Mouse (Mus musculus): ENCODE results near the gene Fbxo34. TPM values are rescaled to one million over a fixed set of nuclear protein-coding genes. Genes with fewer than 3 reads are reported as not detected.
A peak's percentile ranks its signal among the peaks of the same experiment; 100 is the strongest.
"Not testable (repeated sequence)": the region's sequence is repeated elsewhere in the genome, so short reads cannot be mapped to it uniquely, and the experiment has no call there.

Gene Fbxo34
- polyA plus RNA-seq, 1 experiment from 2014 or later, result 26.5 TPM

DNA sequence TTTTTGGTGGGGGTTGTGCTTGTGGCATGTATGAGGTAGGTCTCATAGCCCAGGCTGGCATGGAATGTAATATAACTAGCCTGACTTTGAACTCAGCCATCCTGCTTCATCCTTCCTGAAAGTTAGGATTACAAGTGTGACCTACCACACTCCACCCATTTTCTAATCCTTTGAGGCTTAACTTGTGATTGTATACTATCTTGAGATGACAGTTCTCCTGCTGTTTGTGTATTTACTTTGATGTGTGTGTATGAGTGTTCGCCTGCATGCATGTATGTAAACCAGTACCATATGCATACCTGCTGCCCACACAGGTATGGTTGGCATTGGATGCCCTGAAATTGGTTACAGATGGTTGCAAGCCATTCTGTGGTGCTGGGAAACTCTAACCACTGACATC, 71.4 kb downstream of the Fbxo34 start:
- no peak overlapping the region for H3K4me2 ChIP-seq (replicated peaks)
- H3K4me3 ChIP-seq, result no peak overlapping the region
- H3K27ac ChIP-seq, result no peak overlapping the region
- no peaks in the 10 kb centered on the region for H3K36me3 ChIP-seq
- ATAC-seq (ENCODE audit: insufficient number of reproducible peaks, insufficient read depth, low FRiP score, low TSS enrichment), result no peak
- WGBS, result 74% methylated on average over 1 of the region's 1 CpGs
- no peaks in the 10 kb centered on the region for H3K27me3 ChIP-seq
- no peaks in the 10 kb centered on the region for H3K9me3 ChIP-seq
- no peaks in the 10 kb centered on the region for H3K4me1 ChIP-seq
- H3K9ac ChIP-seq, result no peak overlapping the region

DNA sequence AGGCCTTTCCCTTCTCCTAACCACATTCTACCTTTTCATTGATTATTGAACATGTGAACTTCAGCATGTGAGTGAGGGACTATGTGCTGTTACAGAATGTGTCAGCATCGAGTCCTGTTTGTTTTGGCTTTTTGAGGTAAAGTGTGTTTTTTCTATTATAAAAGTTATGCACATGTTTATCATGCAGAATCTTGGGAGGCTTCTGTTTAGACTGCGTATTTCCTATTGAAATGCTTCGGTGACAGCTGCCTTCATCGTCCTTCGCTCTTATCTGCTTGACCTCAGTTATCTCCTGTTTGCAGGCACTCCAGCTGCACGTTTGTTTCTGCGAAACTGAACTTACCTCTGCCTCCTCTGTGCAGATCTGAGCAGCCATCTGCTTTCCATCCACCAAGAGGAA, 72.1 kb downstream of the Fbxo34 start:
- no peaks in the 10 kb centered on the region for H3K27me3 ChIP-seq
- ATAC-seq (ENCODE audit: insufficient number of reproducible peaks, insufficient read depth, low FRiP score, low TSS enrichment), result no peak
- 84% methylated on average over 7 of the region's 7 CpGs for WGBS

DNA sequence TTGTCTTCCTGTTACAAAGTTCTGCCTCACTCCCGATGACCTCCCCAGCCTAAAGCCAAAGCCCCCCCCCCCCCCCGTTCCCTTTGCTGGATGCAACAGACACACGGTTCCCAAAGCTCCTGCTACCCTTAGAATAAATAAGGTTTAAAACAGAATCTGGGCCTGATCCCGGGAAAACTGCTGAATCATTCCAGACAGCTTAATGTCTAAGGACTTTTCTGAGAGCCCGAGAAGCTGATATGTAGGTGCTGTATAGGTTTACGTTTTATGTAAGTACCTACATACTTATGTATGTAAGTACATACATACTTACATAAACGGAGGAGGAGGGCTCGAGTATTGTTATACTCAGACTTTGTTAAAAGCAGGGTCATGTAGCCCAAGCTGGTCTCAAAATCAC, 75.2 kb downstream of the Fbxo34 start:
- no peak overlapping the region for H3K9ac ChIP-seq
- H3K27me3 ChIP-seq, result no peaks in the 10 kb centered on the region
- no peaks in the 10 kb centered on the region for H3K9me3 ChIP-seq
- WGBS, result 75% methylated on average over 8 of the region's 8 CpGs
- H3K4me2 ChIP-seq (replicated peaks), result no peak overlapping the region
- no peak overlapping the region for H3K4me3 ChIP-seq
- peaks cover 5% of the 10 kb centered on the region; the same call in 1 of the 2 replicates for H3K36me3 ChIP-seq
- H3K4me1 ChIP-seq, result no peaks in the 10 kb centered on the region
- no peak overlapping the region for H3K27ac ChIP-seq
- no peak for ATAC-seq (ENCODE audit: insufficient number of reproducible peaks, insufficient read depth, low FRiP score, low TSS enrichment)

More for the DNA sequence above, 72.1 kb downstream of the Fbxo34 start:
- H3K36me3 ChIP-seq, result no peaks in the 10 kb centered on the region
- no peak overlapping the region for H3K27ac ChIP-seq
- H3K9me3 ChIP-seq, result no peaks in the 10 kb centered on the region
- no peak overlapping the region for H3K4me2 ChIP-seq (replicated peaks)
- H3K4me3 ChIP-seq, result no peak overlapping the region
- H3K9ac ChIP-seq, result no peak overlapping the region
- H3K4me1 ChIP-seq, result no peaks in the 10 kb centered on the region

DNA sequence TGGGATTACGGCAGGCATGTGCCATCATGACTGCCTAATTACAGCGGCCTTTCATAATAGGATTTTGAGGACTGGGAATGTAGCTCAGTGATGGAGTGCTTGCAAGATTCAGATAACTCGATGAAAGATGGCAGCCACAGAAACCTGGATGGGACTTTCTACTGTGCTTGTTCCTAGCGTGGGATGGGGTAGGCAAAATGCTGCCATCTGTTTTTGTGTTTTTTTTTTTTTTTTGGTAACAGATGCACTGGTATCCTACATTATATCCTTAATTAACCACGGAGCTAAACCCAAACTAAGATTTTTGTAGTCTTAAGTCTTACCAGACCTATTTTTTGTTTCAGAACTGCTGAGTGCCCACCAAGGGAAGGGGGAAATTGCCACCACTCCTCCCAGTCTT, 75.6 kb downstream of the Fbxo34 start:
- H3K9ac ChIP-seq, result no peak overlapping the region
- H3K4me1 ChIP-seq, result no peaks in the 10 kb centered on the region
- ATAC-seq (ENCODE audit: insufficient number of reproducible peaks, insufficient read depth, low FRiP score, low TSS enrichment), result no peak
- no peaks in the 10 kb centered on the region for H3K9me3 ChIP-seq
- no peak overlapping the region for H3K4me3 ChIP-seq
- H3K4me2 ChIP-seq (replicated peaks), result no peak overlapping the region
- no peaks in the 10 kb centered on the region for H3K27me3 ChIP-seq
- H3K36me3 ChIP-seq, result peaks cover 8% of the 10 kb centered on the region; the same call in 1 of the 2 replicates
- 73% methylated on average over 5 of the region's 5 CpGs for WGBS
- H3K27ac ChIP-seq, result no peak overlapping the region

DNA sequence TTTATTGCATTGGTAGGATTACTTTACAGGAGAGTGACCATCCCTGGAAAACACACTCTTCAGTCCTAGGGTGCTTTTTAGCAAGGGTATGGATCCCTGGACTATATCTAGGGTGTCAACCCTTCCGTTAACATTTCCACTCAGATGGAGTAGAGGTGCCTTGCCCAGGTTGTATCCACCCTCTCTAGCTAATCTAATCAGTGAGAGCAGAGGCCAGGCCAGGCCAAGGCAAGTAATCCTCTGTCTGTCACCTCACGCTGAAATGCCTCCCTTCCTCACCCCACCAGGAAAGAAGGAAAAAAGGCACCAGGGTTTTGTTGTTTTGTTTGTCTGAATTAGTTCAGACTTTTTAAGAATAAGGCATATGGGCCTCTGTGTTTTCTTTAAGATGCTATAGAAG, 77.6 kb downstream of the Fbxo34 start:
- ATAC-seq (ENCODE audit: insufficient number of reproducible peaks, insufficient read depth, low FRiP score, low TSS enrichment), result no peak
- no peak overlapping the region for H3K4me2 ChIP-seq (replicated peaks)
- H3K4me1 ChIP-seq, result no peaks in the 10 kb centered on the region
- no peak overlapping the region for H3K9ac ChIP-seq
- no peak overlapping the region for H3K4me3 ChIP-seq
- no peaks in the 10 kb centered on the region for H3K27me3 ChIP-seq
- no peaks in the 10 kb centered on the region for H3K9me3 ChIP-seq
- H3K36me3 ChIP-seq, result peaks cover 18% of the 10 kb centered on the region; the same call in 1 of the 2 replicates
- no peak overlapping the region for H3K27ac ChIP-seq
- 73% methylated on average over 2 of the region's 2 CpGs for WGBS

DNA sequence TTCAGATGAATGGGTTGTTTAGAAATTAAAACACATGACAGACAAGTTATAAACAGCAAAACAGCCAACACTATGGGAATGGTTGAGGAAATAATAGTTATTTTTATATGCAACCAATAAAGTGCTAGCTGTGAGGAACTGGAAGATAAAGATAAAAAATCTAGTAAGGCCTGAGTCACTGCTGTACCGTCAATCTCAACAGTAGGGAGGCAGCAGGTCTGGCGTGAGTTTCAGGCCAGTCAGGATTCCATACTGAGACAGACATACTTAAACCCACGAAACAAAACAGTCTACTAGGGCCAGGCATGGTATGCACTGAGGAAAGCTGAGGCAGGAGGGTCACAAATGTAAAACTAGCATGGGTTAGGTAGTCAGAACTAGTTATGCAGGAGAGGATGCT, 78.1 kb downstream of the Fbxo34 start:
- Histone ChIP-seq H3K9me3 (no peaks in the 10 kb centered on the region), H3K27me3 (no peaks in the 10 kb centered on the region), H3K4me2 (replicated peaks) (no peak overlapping the region), H3K27ac (no peak overlapping the region), H3K4me3 (no peak overlapping the region), H3K36me3 (peaks cover 18% of the 10 kb centered on the region; the same call in 1 of the 2 replicates), H3K4me1 (no peaks in the 10 kb centered on the region), H3K9ac (no peak overlapping the region)
- WGBS, result 80% methylated on average over 3 of the region's 3 CpGs
- no peak for ATAC-seq (ENCODE audit: insufficient number of reproducible peaks, insufficient read depth, low FRiP score, low TSS enrichment)

DNA sequence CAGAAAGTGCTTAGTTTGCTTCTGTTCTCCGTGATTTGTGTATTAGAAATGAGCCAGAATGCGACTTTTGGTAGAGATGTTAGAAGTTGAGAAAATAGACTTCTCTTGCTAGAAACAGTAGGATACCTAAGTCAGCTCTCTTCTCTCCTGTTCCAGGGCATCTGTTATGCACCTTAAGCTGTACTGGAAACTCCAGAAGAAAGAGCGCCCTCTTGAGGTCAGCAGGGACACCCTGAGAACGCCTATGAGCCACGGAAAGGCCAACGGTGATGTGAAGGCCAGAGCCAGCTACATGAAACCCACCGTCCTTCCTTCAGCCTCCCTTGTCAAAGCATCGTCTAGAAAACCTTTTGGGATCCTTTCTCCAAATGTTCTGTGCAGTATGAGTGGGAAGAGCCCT, 78.8 kb downstream of the Fbxo34 start:
- H3K36me3 ChIP-seq, result peaks cover 18% of the 10 kb centered on the region; the same call in 1 of the 2 replicates
- H3K27me3 ChIP-seq, result no peaks in the 10 kb centered on the region
- H3K4me3 ChIP-seq, result no peak overlapping the region
- 39% methylated on average over 8 of the region's 8 CpGs for WGBS
- no peak overlapping the region for H3K27ac ChIP-seq
- no peak overlapping the region for H3K9ac ChIP-seq
- no peak for ATAC-seq (ENCODE audit: insufficient number of reproducible peaks, insufficient read depth, low FRiP score, low TSS enrichment)
- peaks cover 3% of the 10 kb centered on the region; the same call in 1 of the 2 replicates for H3K4me1 ChIP-seq
- no peaks in the 10 kb centered on the region for H3K9me3 ChIP-seq
- H3K4me2 ChIP-seq (replicated peaks), result no peak overlapping the region

DNA sequence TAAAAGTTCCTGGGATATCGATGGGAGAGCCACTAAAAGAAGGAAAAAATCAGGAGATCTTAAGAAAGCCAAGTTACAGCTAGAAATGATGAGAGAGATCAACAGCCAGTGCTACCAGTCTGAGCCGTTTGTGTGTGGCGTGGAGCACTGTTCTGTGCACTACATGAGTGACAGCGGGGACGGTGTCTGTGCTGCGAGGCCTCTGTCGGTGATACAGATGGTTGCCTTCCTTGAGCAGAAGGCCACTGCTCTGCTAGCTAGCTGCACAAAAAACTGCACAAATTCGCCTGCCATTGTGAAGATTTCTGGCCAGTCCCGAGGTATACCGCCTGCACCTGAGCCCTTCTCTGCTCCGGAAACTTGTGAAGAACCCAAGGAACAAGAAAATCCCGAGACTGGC, 79.4 kb downstream of the Fbxo34 start:
- ATAC-seq (ENCODE audit: insufficient number of reproducible peaks, insufficient read depth, low FRiP score, low TSS enrichment), result not testable (repeated sequence)
- WGBS, result 92% methylated on average over 12 of the region's 12 CpGs

DNA sequence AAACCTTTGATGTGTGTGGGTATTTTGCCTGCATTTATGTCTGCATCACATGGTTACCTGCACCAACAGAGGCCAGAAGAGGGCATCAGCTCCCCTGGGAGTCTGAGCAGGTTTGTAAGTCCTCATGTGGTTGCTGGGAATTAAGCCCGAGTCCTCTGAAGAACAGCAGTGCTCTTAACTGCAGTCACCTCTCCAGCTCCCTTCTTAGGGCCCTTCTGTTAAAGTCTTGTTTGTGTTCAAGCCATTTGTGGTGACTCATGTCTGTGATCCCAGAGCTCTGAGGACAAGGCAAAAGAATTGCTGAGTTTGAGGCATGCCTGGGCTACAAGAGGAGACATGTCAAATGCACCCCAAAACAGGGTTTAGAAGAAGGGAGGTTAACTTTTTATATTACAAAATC, 82.3 kb downstream of the Fbxo34 start:
- peaks cover 7% of the 10 kb centered on the region; the same call in 1 of the 2 replicates for H3K4me1 ChIP-seq
- no peak overlapping the region for H3K27ac ChIP-seq
- no peak overlapping the region for H3K4me3 ChIP-seq
- WGBS, result 71% methylated on average over 1 of the region's 1 CpGs
- no peak overlapping the region for H3K4me2 ChIP-seq (replicated peaks)
- no peaks in the 10 kb centered on the region for H3K27me3 ChIP-seq
- H3K9ac ChIP-seq, result no peak overlapping the region
- ATAC-seq (ENCODE audit: insufficient number of reproducible peaks, insufficient read depth, low FRiP score, low TSS enrichment), result no peak
- peaks cover 17% of the 10 kb centered on the region; the same call in 1 of the 2 replicates for H3K36me3 ChIP-seq
- H3K9me3 ChIP-seq, result no peaks in the 10 kb centered on the region

More for the DNA sequence above, 79.4 kb downstream of the Fbxo34 start:
- H3K9me3 ChIP-seq; H3K27me3 ChIP-seq; H3K4me2 ChIP-seq (replicated peaks); H3K9ac ChIP-seq; H3K27ac ChIP-seq; H3K4me3 ChIP-seq; H3K4me1 ChIP-seq: not testable (repeated sequence)
- H3K36me3 ChIP-seq, result peaks cover 18% of the 10 kb centered on the region; the same call in 1 of the 2 replicates

DNA sequence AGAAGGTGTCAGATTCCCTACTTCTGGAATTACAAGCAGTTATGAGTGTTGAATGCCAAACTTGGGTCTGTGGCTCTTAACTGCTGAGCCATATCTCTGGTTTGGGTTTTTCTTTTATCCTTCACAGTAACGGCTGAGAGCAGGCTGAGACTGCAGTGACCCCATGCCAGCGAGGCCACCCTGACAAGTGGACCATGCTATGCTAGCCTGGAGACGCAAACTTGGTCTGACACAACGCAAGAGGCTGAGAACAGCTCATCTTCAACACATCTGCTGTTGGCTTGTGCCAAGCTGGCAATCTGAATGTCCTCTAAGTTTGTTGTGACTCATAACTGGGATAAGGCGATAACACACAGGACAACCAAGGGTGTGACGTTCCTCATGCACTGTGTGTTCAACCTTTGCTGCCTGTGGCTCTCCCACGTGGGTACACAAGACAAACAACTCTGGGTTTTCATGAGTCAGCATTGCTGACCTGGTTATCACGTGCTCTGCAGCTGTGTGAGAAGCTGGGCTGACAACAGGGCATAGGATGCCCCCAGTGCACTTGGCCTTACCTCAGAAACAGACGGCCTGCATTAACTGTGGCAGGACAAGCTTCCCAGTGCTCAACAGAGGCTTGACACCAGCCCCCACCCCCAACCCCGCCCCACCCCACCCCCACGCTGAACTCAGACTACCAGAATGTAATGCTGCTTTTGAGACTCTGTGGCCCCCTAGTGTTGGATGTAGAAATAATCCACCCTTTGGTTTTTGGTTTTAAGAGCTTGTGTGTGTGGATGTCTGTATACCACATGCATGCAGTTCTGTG, 83.3 kb downstream of the Fbxo34 start:
- Histone ChIP-seq H3K36me3 (peaks cover 14% of the 10 kb centered on the region; the same call in 1 of the 2 replicates), H3K27me3 (no peaks in the 10 kb centered on the region), H3K27ac (no peak overlapping the region), H3K4me2 (replicated peaks) (no peak overlapping the region), H3K9me3 (no peaks in the 10 kb centered on the region), H3K4me1 (peaks cover 7% of the 10 kb centered on the region; the same call in 1 of the 2 replicates), H3K9ac (no peak overlapping the region), H3K4me3 (no peak overlapping the region)
- WGBS, result 41% methylated on average over 11 of the region's 11 CpGs
- ATAC-seq (ENCODE audit: insufficient number of reproducible peaks, insufficient read depth, low FRiP score, low TSS enrichment), result peak; percentile 68

DNA sequence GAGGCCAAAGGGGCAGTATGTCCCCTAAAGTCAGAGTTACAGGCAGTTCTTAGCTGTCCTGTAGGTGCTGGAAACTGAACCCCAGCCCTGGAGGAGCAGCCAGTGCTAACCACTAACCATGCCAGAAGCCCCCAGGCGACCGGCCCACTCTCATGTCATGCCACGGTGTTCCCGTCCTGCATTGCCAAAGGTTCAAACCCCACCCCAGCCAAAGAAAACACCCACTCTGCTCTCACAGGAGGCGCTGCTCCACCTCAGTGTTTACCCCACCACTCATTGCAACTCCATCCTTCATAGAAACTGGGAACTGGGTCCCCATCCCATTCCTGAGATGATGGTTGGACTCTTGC, 83.9 kb downstream of the Fbxo34 start:
- Histone ChIP-seq H3K4me2 (replicated peaks) (no peak overlapping the region), H3K27ac (no peak overlapping the region), H3K4me3 (no peak overlapping the region), H3K4me1 (peaks cover 7% of the 10 kb centered on the region; the same call in 1 of the 2 replicates), H3K9ac (no peak overlapping the region), H3K36me3 (peaks cover 14% of the 10 kb centered on the region; the same call in 1 of the 2 replicates), H3K9me3 (no peaks in the 10 kb centered on the region), H3K27me3 (no peaks in the 10 kb centered on the region)
- ATAC-seq (ENCODE audit: insufficient number of reproducible peaks, insufficient read depth, low FRiP score, low TSS enrichment), result peak; percentile 12; the same call in 1 of the 2 replicates
- WGBS, result 87% methylated on average over 5 of the region's 5 CpGs

DNA sequence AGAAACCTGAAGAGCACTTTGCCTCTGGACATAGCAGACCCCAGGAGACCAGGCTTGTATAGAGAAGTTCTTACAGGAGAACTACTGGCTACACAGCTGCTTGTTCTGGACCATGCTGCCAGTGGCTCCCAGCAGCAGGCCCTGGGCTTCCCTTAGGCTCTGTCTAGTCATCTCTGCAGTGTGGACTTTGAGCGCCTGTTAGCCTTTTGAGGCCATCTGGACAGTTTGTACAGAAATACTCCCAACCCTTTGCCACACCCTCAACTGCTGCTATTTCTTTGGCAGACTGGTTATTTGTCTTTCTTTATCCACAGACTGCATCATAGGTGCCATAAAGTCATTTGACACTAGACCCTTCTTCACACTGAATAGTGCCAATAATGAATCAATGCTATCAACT, 84.9 kb downstream of the Fbxo34 start:
- H3K27ac ChIP-seq, result no peak overlapping the region
- 93% methylated on average over 1 of the region's 1 CpGs for WGBS
- H3K4me2 ChIP-seq (replicated peaks), result no peak overlapping the region
- H3K36me3 ChIP-seq, result peaks cover 17% of the 10 kb centered on the region
- H3K9ac ChIP-seq, result no peak overlapping the region
- ATAC-seq (ENCODE audit: insufficient number of reproducible peaks, insufficient read depth, low FRiP score, low TSS enrichment), result no peak
- H3K9me3 ChIP-seq, result no peaks in the 10 kb centered on the region
- H3K27me3 ChIP-seq, result no peaks in the 10 kb centered on the region
- H3K4me1 ChIP-seq, result peaks cover 7% of the 10 kb centered on the region; the same call in 1 of the 2 replicates
- H3K4me3 ChIP-seq, result no peak overlapping the region

Data from embryonic facial prominence, embryonic 12.5 days (tissue).